Mouse (Mus musculus) heart, postnatal 0 days (tissue): Measurements from ENCODE around the gene Pex26.

Experiments used
- CTCF ChIP-seq: IDR thresholded peaks from 2 replicates; pipeline ENCODE4 v1.5.1; 2016; ENCODE audit warnings: antibody characterized with exemption, control low read depth, low read depth
- EP300 ChIP-seq: IDR thresholded peaks from 2 replicates; pipeline ENCODE4 v1.6.1; 2016; ENCODE audit warnings: antibody characterized with exemption, low read depth

GRCm38 (mm10) chr6:121243161-121243560 is 59.7 kb downstream of the Pex26 start:
- TF ChIP-seq CTCF (no peak), EP300 (no peak)
